Mouse (Mus musculus): ENCODE measurements at regions not wholly inside any gene's neighbourhood (a gene's known extent, or its start where the extent isn't known, plus 50 kb on each side); places are given as distances from the start of the nearest gene placed in this dataset.

- Histone ChIP-seq H3K9ac (ENCODE audit: low read length) (no peak overlapping the region), H3K36me3 (ENCODE audit: control insufficient read depth, insufficient read depth, low read length) (no peaks in the 10 kb centered on the region), H3K4me1 (replicated peaks; ENCODE audit: control insufficient read depth, insufficient read depth, low read length) (no peaks in the 10 kb centered on the region), H3K4me3 (ENCODE audit: low read depth, low read length) (no peak overlapping the region), H3K4me2 (ENCODE audit: low read depth, low read length, severe bottlenecking) (no peak overlapping the region), H3K27ac (ENCODE audit: low read depth, low read length) (no peak overlapping the region), H3K27me3 (ENCODE audit: control insufficient read depth, insufficient read depth, low read length) (no peaks in the 10 kb centered on the region), H3K9me3 (ENCODE audit: control insufficient read depth, low read length) (no peaks in the 10 kb centered on the region)
- DNase-seq (ENCODE audit: low spot score) = no peak
- ATAC-seq (replicated peaks; ENCODE audit: low FRiP score) = no peak
- WGBS = 77% methylated on average over 2 of the region's 2 CpGs
These were observed 73.8 kb downstream of the Dio2 start for GRCm38 (mm10) chr12:90664436-90664835.

DNA sequence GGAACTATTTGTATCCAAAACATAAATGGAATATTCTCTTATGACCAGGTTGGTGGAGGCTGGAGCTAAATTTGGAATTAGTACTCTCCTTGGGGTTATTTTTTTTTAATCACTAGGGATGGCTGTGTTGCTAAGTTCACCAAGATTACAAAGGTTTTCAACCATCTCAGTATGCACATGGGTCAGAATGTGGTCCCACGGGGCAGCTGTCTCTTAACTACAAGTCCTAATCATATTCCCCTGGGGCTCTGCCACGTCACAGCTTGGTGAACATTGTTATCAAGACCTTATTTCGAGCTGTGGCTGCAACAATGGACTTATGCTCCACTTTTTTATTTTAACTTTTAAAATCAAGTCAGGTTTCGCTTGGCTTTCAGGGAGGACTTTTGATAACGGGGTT lies 92.8 kb downstream of the Dio2 start:
- Histone ChIP-seq H3K27ac (ENCODE audit: low read depth, low read length) (no peak overlapping the region), H3K4me2 (ENCODE audit: low read depth, low read length, severe bottlenecking) (no peak overlapping the region), H3K4me3 (ENCODE audit: low read depth, low read length) (no peak overlapping the region), H3K9ac (ENCODE audit: low read length) (no peak overlapping the region), H3K4me1 (replicated peaks; ENCODE audit: control insufficient read depth, insufficient read depth, low read length) (no peaks in the 10 kb centered on the region), H3K27me3 (ENCODE audit: control insufficient read depth, insufficient read depth, low read length) (no peaks in the 10 kb centered on the region), H3K36me3 (ENCODE audit: control insufficient read depth, insufficient read depth, low read length) (no peaks in the 10 kb centered on the region), H3K9me3 (ENCODE audit: control insufficient read depth, low read length) (no peaks in the 10 kb centered on the region)
- 80% methylated on average over 5 of the region's 5 CpGs for WGBS
- DNase-seq (ENCODE audit: low spot score) = no peak
- no peak for ATAC-seq (replicated peaks; ENCODE audit: low FRiP score)

DNA sequence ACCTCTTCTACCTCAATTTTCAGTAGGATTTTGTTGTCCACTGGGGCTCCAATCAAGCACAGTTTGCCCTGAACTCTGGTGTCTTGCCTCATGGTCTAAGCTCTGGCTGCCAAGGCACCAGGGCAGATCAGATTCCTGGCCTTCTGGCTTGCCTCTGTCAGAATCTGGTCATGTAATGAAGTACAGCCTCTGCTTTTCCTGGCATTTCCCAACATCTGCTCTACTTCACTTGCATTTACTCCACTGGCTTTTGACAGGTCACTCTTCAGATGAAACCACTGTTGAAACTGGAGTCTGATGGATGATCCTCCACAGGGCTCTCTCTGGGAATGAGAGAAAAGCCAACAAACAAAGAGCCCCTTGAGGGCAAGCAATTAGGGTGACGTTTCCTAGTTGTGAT lies 94.3 kb downstream of the Dio2 start:
- H3K4me3 ChIP-seq (ENCODE audit: low read depth, low read length) = no peak overlapping the region
- H3K27me3 ChIP-seq (ENCODE audit: control insufficient read depth, insufficient read depth, low read length) = no peaks in the 10 kb centered on the region
- no peaks in the 10 kb centered on the region for H3K36me3 ChIP-seq (ENCODE audit: control insufficient read depth, insufficient read depth, low read length)
- H3K4me1 ChIP-seq (replicated peaks; ENCODE audit: control insufficient read depth, insufficient read depth, low read length) = no peaks in the 10 kb centered on the region
- no peaks in the 10 kb centered on the region for H3K9me3 ChIP-seq (ENCODE audit: control insufficient read depth, low read length)
- no peak for ATAC-seq (replicated peaks; ENCODE audit: low FRiP score)
- no peak overlapping the region for H3K9ac ChIP-seq (ENCODE audit: low read length)
- 29% methylated on average over 1 of the region's 1 CpGs for WGBS
- no peak overlapping the region for H3K27ac ChIP-seq (ENCODE audit: low read depth, low read length)
- no peak overlapping the region for H3K4me2 ChIP-seq (ENCODE audit: low read depth, low read length, severe bottlenecking)
- DNase-seq (ENCODE audit: low spot score) = no peak

DNA sequence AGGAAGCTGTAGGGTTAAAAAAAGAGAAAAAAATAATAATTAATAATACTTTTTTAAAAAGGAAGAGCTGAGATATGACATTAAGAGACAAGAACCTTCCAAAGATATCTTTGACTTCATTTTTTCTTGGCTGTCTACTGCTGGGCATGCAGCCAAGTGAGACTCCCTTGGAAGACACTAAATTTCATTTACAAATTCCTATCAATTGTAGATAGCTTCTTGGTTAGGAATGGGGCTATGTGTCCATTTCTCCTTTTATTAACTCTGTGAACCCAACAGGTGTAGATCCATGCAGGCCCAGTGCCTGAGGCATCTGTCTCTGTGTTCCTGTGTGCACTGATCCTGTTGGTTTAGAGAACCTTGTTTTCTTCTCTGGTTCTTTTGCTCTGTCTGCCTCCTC lies 113.4 kb downstream of the Dio2 start:
- no peaks in the 10 kb centered on the region for H3K4me1 ChIP-seq (replicated peaks; ENCODE audit: control insufficient read depth, insufficient read depth, low read length)
- no peaks in the 10 kb centered on the region for H3K9me3 ChIP-seq (ENCODE audit: control insufficient read depth, low read length)
- H3K4me3 ChIP-seq (ENCODE audit: low read depth, low read length) = no peak overlapping the region
- H3K4me2 ChIP-seq (ENCODE audit: low read depth, low read length, severe bottlenecking) = no peak overlapping the region
- no peaks in the 10 kb centered on the region for H3K27me3 ChIP-seq (ENCODE audit: control insufficient read depth, insufficient read depth, low read length)
- DNase-seq (ENCODE audit: low spot score) = no peak
- no peak overlapping the region for H3K27ac ChIP-seq (ENCODE audit: low read depth, low read length)
- no peak overlapping the region for H3K9ac ChIP-seq (ENCODE audit: low read length)
- no peak for ATAC-seq (replicated peaks; ENCODE audit: low FRiP score)
- H3K36me3 ChIP-seq (ENCODE audit: control insufficient read depth, insufficient read depth, low read length) = no peaks in the 10 kb centered on the region

- ATAC-seq (replicated peaks; ENCODE audit: low FRiP score) = no peak
- 80% methylated on average over 2 of the region's 2 CpGs for WGBS
These were observed 114.8 kb downstream of the Dio2 start for GRCm38 (mm10) chr12:90623426-90623825.

DNA sequence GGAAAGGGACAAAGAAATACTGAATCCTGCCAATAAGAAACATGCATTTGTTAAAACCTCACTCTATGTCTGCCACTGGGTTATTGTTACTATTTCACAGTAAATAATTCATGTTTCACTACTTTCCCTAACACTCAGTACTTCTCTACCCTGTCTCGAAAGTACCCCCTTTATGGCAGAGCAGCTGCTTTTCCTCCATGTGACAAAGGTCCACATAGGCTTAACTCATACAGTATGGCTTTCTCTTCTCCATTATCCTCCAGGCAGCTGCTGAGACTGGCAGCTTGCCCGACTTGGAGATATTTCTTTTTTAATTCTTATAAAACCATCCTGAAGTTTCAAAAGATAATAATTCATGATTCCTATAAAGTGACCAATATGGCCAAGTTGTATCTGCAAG lies 129.4 kb downstream of the Dio2 start:
- ATAC-seq (replicated peaks; ENCODE audit: low FRiP score) = no peak
- 82% methylated on average over 2 of the region's 2 CpGs for WGBS
- no peaks in the 10 kb centered on the region for H3K4me1 ChIP-seq (replicated peaks; ENCODE audit: control insufficient read depth, insufficient read depth, low read length)

More at GRCm38 (mm10) chr12:90623426-90623825, 114.8 kb downstream of the Dio2 start:
- Histone ChIP-seq H3K4me2 (ENCODE audit: low read depth, low read length, severe bottlenecking) (no peak overlapping the region), H3K9me3 (ENCODE audit: control insufficient read depth, low read length) (no peaks in the 10 kb centered on the region), H3K4me3 (ENCODE audit: low read depth, low read length) (no peak overlapping the region), H3K27ac (ENCODE audit: low read depth, low read length) (no peak overlapping the region), H3K27me3 (ENCODE audit: control insufficient read depth, insufficient read depth, low read length) (no peaks in the 10 kb centered on the region), H3K9ac (ENCODE audit: low read length) (no peak overlapping the region), H3K4me1 (replicated peaks; ENCODE audit: control insufficient read depth, insufficient read depth, low read length) (no peaks in the 10 kb centered on the region), H3K36me3 (ENCODE audit: control insufficient read depth, insufficient read depth, low read length) (no peaks in the 10 kb centered on the region)
- no peak for DNase-seq (ENCODE audit: low spot score)

GRCm38 (mm10) chr12:90607894-90608293 lies 130.3 kb downstream of the Dio2 start:
- H3K9ac ChIP-seq (ENCODE audit: low read length) = no peak overlapping the region
- WGBS = 76% methylated on average over 6 of the region's 6 CpGs
- H3K4me1 ChIP-seq (replicated peaks; ENCODE audit: control insufficient read depth, insufficient read depth, low read length) = no peaks in the 10 kb centered on the region
- H3K27ac ChIP-seq (ENCODE audit: low read depth, low read length) = no peak overlapping the region
- DNase-seq (ENCODE audit: low spot score) = no peak
- no peaks in the 10 kb centered on the region for H3K36me3 ChIP-seq (ENCODE audit: control insufficient read depth, insufficient read depth, low read length)
- no peak overlapping the region for H3K4me3 ChIP-seq (ENCODE audit: low read depth, low read length)
- no peak overlapping the region for H3K4me2 ChIP-seq (ENCODE audit: low read depth, low read length, severe bottlenecking)
- H3K27me3 ChIP-seq (ENCODE audit: control insufficient read depth, insufficient read depth, low read length) = no peaks in the 10 kb centered on the region
- H3K9me3 ChIP-seq (ENCODE audit: control insufficient read depth, low read length) = no peaks in the 10 kb centered on the region
- no peak for ATAC-seq (replicated peaks; ENCODE audit: low FRiP score)

More for the DNA sequence above, 129.4 kb downstream of the Dio2 start:
- Histone ChIP-seq H3K4me2 (ENCODE audit: low read depth, low read length, severe bottlenecking) (no peak overlapping the region), H3K9me3 (ENCODE audit: control insufficient read depth, low read length) (no peaks in the 10 kb centered on the region), H3K36me3 (ENCODE audit: control insufficient read depth, insufficient read depth, low read length) (no peaks in the 10 kb centered on the region), H3K9ac (ENCODE audit: low read length) (no peak overlapping the region), H3K27me3 (ENCODE audit: control insufficient read depth, insufficient read depth, low read length) (no peaks in the 10 kb centered on the region), H3K27ac (ENCODE audit: low read depth, low read length) (no peak overlapping the region), H3K4me3 (ENCODE audit: low read depth, low read length) (no peak overlapping the region)
- DNase-seq (ENCODE audit: low spot score) = no peak

- no peak for ATAC-seq (replicated peaks; ENCODE audit: low FRiP score)
- DNase-seq (ENCODE audit: low spot score) = no peak
- Histone ChIP-seq H3K36me3 (ENCODE audit: control insufficient read depth, insufficient read depth, low read length) (no peaks in the 10 kb centered on the region), H3K9ac (ENCODE audit: low read length) (no peak overlapping the region), H3K9me3 (ENCODE audit: control insufficient read depth, low read length) (no peaks in the 10 kb centered on the region), H3K4me1 (replicated peaks; ENCODE audit: control insufficient read depth, insufficient read depth, low read length) (no peaks in the 10 kb centered on the region), H3K27ac (ENCODE audit: low read depth, low read length) (no peak overlapping the region), H3K27me3 (ENCODE audit: control insufficient read depth, insufficient read depth, low read length) (no peaks in the 10 kb centered on the region), H3K4me2 (ENCODE audit: low read depth, low read length, severe bottlenecking) (no peak overlapping the region), H3K4me3 (ENCODE audit: low read depth, low read length) (no peak overlapping the region)
- WGBS = 84% methylated on average over 3 of the region's 3 CpGs
These were observed 158.2 kb downstream of the Dio2 start for GRCm38 (mm10) chr12:90580006-90580405.

GRCm38 (mm10) chr12:90576103-90576502 lies 162.1 kb downstream of the Dio2 start:
- Histone ChIP-seq H3K4me1 (replicated peaks; ENCODE audit: control insufficient read depth, insufficient read depth, low read length) (no peaks in the 10 kb centered on the region), H3K4me3 (ENCODE audit: low read depth, low read length) (no peak overlapping the region), H3K36me3 (ENCODE audit: control insufficient read depth, insufficient read depth, low read length) (no peaks in the 10 kb centered on the region), H3K27me3 (ENCODE audit: control insufficient read depth, insufficient read depth, low read length) (no peaks in the 10 kb centered on the region), H3K4me2 (ENCODE audit: low read depth, low read length, severe bottlenecking) (no peak overlapping the region), H3K9me3 (ENCODE audit: control insufficient read depth, low read length) (no peaks in the 10 kb centered on the region), H3K27ac (ENCODE audit: low read depth, low read length) (no peak overlapping the region), H3K9ac (ENCODE audit: low read length) (no peak overlapping the region)
- 54% methylated on average over 2 of the region's 2 CpGs for WGBS
- ATAC-seq (replicated peaks; ENCODE audit: low FRiP score) (no peak), DNase-seq (ENCODE audit: low spot score) (no peak)

All from forebrain, embryonic 11.5 days (tissue).